Mouse (Mus musculus) G1E (cell line): ENCODE data around the gene Tshb. TPM values are rescaled to one million over a fixed set of nuclear protein-coding genes. Genes with fewer than 3 reads are reported as not detected.

Experiments used
- ATAC-seq: 2 replicates; pipeline ENCODE4 v1.8.0; 2016; ENCODE audit warnings: mild to moderate bottlenecking; ENCODE audit not compliant: insufficient number of reproducible peaks, poor library complexity, low FRiP score, severe bottlenecking; ENCODE audit errors: extremely low read depth
- DNase-seq: peaks from one replicate; pipeline ENCODE4 v3.0.0; 2012; ENCODE audit warnings: low spot score
- H3K27me3 ChIP-seq: 2 replicates; pipeline ENCODE4 v1.6.1; 2012; ENCODE audit warnings: mild to moderate bottlenecking, low read length, inconsistent platforms; ENCODE audit not compliant: insufficient read depth
- H3K36me3 ChIP-seq: replicated peaks from 2 replicates; pipeline ENCODE3; 2012; ENCODE audit warnings: mild to moderate bottlenecking, inconsistent platforms
- H3K4me1 ChIP-seq: 2 replicates; pipeline ENCODE4 v1.6.1; 2012; ENCODE audit warnings: low read depth, low read length, inconsistent platforms, mixed read lengths; ENCODE audit not compliant: insufficient read depth
- H3K4me3 ChIP-seq: 2 replicates; pipeline ENCODE4 v1.5.1; 2012; ENCODE audit warnings: low read depth, mild to moderate bottlenecking, inconsistent platforms, low read length, moderate library complexity, mixed read lengths
- H3K9me3 ChIP-seq: replicated peaks from 2 replicates; pipeline ENCODE4 v1.6.1; 2012; ENCODE audit warnings: inconsistent platforms
- CTCF ChIP-seq: IDR thresholded peaks from 2 replicates; pipeline ENCODE4 v1.5.1; 2012; ENCODE audit warnings: low read depth, low read length, inconsistent platforms, mixed read lengths
- GATA1 ChIP-seq: IDR thresholded peaks from 2 replicates; pipeline ENCODE4 v1.6.1; 2012; ENCODE audit warnings: borderline replicate concordance, low read length, inconsistent platforms, mixed read lengths
- GATA2 ChIP-seq: IDR thresholded peaks from 2 replicates; pipeline ENCODE4 v1.6.1; 2012; ENCODE audit warnings: low read depth, low read length, inconsistent platforms, borderline replicate concordance
- POLR2AphosphoS5 ChIP-seq: IDR thresholded peaks from 2 replicates; pipeline ENCODE4 v1.6.1; 2012; ENCODE audit warnings: low read depth, low read length, inconsistent platforms; ENCODE audit not compliant: insufficient replicate concordance
- TAL1 ChIP-seq: conservative IDR thresholded peaks from 2 replicates; pipeline ENCODE4 v1.6.1; 2012; ENCODE audit warnings: low read depth, low read length, inconsistent platforms, mixed read lengths
- polyA plus RNA-seq: library from polyadenylated mRNA; stranded (reverse); fragments of >175 nt; gene quantifications from 2 replicates; pipeline ENCODE4 v1.2.3, GENCODE M21; 2012
- total RNA-seq, 2 experiments: library from RNA; stranded (forward) in 1 of 2; stranded (reverse) in 1 of 2; fragments of 200-1000 nt in 1 of 2; fragments of >200 nt in 1 of 2; fragmentation: Nextera tagmentation in 1 of 2; gene quantifications; 2 replicates each; pipeline ENCODE4 v1.2.3; 2014 to 2017

Gene Tshb
- not detected in 2 replicates for total RNA-seq (2014; fragmentation: Nextera tagmentation)
- under 0.01 and 0.11 TPM in 2 replicates for total RNA-seq (2017)
- not detected in 2 replicates for polyA plus RNA-seq

GRCm38 (mm10) chr3:102782618-102783017 lies at the start of gene Tshb:
Gene Tshb (minus strand): TSS chr3:102782718.
- ATAC-seq = no peak
- H3K36me3 ChIP-seq = no peaks in the 10 kb centered on the region
- DNase-seq = no peak
- H3K9me3 ChIP-seq = no peaks in the 10 kb centered on the region
- peaks cover 4% of the 10 kb centered on the region; the same call in 1 of the 2 replicates for H3K27me3 ChIP-seq
- no peak for TF ChIP-seq POLR2AphosphoS5
- TF ChIP-seq CTCF = no peak
- TF ChIP-seq TAL1 = no peak
- no peak for TF ChIP-seq GATA1
- no peak for TF ChIP-seq GATA2
- H3K4me1 ChIP-seq = no peaks in the 10 kb centered on the region
- no peak within 1 kb of the TSS for H3K4me3 ChIP-seq

GRCm38 (mm10) chr3:102803937-102804336 lies 21.4 kb upstream of the Tshb start:
- Histone ChIP-seq H3K4me1 (no peaks in the 10 kb centered on the region), H3K9me3 (no peaks in the 10 kb centered on the region), H3K4me3 (no peak overlapping the region), H3K36me3 (no peaks in the 10 kb centered on the region), H3K27me3 (0 out of 2 replicates have a peak, but pooled peaks cover 5% of the 10 kb centered on the region)
- peak; percentile 3 for DNase-seq
- no peak for ATAC-seq
- TF ChIP-seq GATA2 = no peak
- no peak for TF ChIP-seq CTCF
- no peak for TF ChIP-seq POLR2AphosphoS5
- TF ChIP-seq TAL1 = no peak
- TF ChIP-seq GATA1 = no peak

- H3K4me1 ChIP-seq = no peaks in the 10 kb centered on the region
- H3K4me3 ChIP-seq = no peak overlapping the region
- ATAC-seq (no peak), DNase-seq (no peak)
- H3K36me3 ChIP-seq = no peaks in the 10 kb centered on the region
- peaks cover 2% of the 10 kb centered on the region; the same call in 1 of the 2 replicates for H3K27me3 ChIP-seq
- TF ChIP-seq GATA1 (no peak), CTCF (no peak), GATA2 (no peak), TAL1 (no peak), POLR2AphosphoS5 (no peak)
- H3K9me3 ChIP-seq = no peaks in the 10 kb centered on the region
These were observed 4.9 kb upstream of the Tshb start for GRCm38 (mm10) chr3:102787369-102787768.

GRCm38 (mm10) chr3:102773018-102773417 lies 9.5 kb downstream of the Tshb start:
- ATAC-seq (no peak), DNase-seq (no peak)
- no peak overlapping the region for H3K4me3 ChIP-seq
- H3K36me3 ChIP-seq = no peaks in the 10 kb centered on the region
- TF ChIP-seq GATA2 (no peak), CTCF (no peak), GATA1 (no peak), POLR2AphosphoS5 (no peak), TAL1 (no peak)
- no peaks in the 10 kb centered on the region for H3K9me3 ChIP-seq
- no peaks in the 10 kb centered on the region for H3K4me1 ChIP-seq
- peaks cover 6% of the 10 kb centered on the region for H3K27me3 ChIP-seq

DNA sequence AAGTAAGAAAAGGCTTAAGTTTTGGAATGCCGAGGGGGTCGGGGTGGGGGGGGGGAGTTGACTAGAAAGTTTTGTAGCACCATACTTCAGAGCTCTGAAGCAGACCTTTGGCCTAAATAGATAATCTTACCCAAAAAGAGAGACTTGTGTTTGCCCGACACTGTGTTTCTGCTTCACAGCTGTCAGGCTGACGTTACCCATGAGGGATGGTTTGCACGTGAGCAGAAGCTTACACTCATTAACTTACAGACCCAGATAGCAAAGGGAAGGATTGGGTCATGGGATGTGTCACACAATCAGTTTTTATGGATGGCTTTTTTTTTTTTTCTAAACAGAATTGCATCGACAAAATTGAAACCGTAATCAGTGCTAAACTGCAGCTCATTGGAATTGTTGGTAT lies 17.7 kb downstream of the Tshb start:
- H3K4me3 ChIP-seq = no peak overlapping the region
- no peak for DNase-seq
- TF ChIP-seq CTCF (no peak), GATA2 (no peak), TAL1 (no peak), POLR2AphosphoS5 (no peak), GATA1 (no peak)
- H3K4me1 ChIP-seq = no peaks in the 10 kb centered on the region
- no peak for ATAC-seq
- H3K9me3 ChIP-seq = no peaks in the 10 kb centered on the region
- no peaks in the 10 kb centered on the region for H3K36me3 ChIP-seq
- peaks cover 19% of the 10 kb centered on the region for H3K27me3 ChIP-seq

DNA sequence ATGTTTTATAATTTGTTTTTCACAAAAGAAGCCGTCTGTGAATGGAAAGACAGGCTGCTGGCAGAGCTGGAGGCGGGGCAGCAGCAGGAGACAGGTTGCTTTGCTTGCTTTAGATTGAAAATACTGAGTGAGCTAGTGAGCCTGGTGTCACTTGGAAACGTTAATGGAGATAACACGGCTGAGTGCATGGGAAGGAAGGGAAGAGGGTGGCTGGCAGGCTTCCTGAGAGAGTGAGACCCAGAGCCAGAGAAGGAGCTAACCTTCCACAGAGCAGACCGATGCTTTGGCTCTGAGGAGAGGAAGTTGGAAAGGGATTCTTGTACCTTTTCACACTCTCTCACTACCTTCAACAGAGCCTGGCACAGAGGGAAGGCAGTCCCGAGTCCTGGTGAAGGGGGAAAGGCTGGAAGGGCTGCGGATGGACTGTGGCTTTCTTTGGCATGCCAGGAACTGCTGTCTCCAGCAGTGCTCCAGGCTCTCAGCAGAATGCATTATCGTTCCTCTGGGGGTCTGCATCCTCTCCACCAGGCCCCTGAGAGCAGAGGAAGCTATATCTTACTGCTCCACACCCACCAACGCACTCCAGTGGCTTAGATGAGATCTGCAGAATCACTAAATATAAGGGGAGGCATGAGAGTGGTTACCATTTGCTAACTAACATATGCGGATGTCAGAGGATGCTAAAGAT lies 18.7 kb downstream of the Tshb start:
- Histone ChIP-seq H3K4me3 (no peak overlapping the region), H3K36me3 (no peaks in the 10 kb centered on the region), H3K27me3 (peaks cover 19% of the 10 kb centered on the region), H3K9me3 (no peaks in the 10 kb centered on the region), H3K4me1 (no peaks in the 10 kb centered on the region)
- ATAC-seq (no peak), DNase-seq (no peak)
- TF ChIP-seq CTCF (no peak), GATA1 (no peak), TAL1 (no peak), GATA2 (no peak), POLR2AphosphoS5 (no peak)
